Mouse (Mus musculus): ENCODE data around the gene Msi1.

Gene Msi1

DNA sequence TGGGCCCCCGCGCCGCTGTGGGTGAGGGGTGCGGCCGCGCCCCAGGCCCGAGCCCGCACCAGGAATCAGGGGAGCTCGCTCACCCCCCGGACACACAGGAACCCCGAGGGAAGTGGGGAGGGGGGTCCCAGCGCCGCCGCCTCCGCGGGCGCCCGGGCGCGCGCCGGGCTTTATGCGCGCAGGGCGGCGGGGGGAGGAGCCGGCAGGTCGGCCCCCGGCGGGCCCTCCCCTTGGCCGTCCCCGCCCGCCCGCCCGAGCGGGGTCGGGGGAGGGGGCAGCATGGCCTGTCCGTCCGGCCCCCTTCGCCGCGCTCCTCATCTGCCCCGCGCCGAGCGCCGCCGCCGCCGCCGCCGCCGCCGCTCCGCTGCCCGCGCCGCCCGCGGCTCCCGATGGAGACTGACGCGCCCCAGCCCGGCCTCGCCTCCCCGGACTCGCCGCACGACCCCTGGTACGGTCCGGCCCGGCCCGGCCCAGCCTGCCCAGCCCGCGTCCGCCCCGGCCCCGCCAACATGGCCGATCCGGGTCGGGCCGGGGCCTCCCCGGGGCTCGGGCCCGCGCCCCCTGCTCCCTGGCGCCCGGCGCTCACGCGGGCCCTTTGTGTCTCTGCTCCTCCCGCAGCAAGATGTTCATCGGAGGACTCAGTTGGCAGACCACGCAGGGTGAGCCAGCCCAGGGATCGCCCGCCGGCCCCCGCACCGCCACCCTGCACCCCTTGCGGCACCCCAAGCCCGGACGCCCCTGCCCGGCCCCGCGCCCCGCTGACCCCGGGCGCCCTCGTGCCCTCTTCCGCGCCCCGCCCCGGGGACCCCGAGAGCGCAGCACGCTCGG lies at the start of gene Msi1:
TSS of gene Msi1 (plus strand) at position 241 of the 828 bp plus-strand sequence.
- DNase-seq, result peak; percentile 35

DNA sequence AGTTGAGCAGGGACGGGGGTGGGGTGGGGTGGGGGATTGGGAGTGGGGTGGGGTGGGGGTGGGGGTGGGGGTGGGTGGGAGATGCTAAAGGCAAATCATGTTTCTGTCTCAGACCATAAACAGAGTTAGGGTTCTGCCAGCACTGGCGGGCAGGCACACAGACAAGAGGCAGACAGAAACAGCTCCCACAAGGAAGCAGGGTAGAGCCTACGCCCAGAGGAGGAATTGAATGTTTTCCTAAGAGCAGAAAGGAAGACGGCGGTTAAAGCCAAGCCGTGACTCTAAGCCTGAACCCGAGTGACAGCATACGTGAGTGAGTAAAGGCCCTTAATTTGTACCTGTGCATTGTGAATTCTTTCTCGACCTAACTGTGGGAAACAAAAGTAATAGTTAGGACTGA lies 37.5 kb upstream of the Msi1 start:
- no peak for DNase-seq

DNA sequence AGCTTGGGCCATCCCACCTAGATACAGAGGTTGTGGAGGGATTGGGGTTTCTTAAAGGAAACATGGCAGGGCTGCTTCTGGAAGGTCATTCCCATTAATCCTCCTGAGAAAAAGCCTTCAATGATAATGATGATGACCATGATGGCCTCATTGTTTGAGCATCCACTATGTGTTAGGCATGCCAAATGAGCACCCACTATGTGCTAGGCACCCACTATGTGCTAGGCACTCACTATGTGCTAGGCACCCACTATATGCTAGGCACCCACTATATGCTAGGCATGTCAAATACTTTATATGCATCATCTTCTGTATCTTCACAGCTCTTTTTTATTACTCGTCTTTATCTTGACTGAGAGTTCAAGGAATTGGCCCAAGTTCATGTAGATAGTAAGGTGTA lies 36.4 kb upstream of the Msi1 start:
- DNase-seq, result no peak

GRCm38 (mm10) chr5:115394223-115394622 lies 35.2 kb upstream of the Msi1 start:
- DNase-seq, result no peak

GRCm38 (mm10) chr5:115394836-115395235 lies 34.6 kb upstream of the Msi1 start:
- DNase-seq, result no peak

GRCm38 (mm10) chr5:115396654-115397053 lies 32.7 kb upstream of the Msi1 start:
- no peak for DNase-seq

DNA sequence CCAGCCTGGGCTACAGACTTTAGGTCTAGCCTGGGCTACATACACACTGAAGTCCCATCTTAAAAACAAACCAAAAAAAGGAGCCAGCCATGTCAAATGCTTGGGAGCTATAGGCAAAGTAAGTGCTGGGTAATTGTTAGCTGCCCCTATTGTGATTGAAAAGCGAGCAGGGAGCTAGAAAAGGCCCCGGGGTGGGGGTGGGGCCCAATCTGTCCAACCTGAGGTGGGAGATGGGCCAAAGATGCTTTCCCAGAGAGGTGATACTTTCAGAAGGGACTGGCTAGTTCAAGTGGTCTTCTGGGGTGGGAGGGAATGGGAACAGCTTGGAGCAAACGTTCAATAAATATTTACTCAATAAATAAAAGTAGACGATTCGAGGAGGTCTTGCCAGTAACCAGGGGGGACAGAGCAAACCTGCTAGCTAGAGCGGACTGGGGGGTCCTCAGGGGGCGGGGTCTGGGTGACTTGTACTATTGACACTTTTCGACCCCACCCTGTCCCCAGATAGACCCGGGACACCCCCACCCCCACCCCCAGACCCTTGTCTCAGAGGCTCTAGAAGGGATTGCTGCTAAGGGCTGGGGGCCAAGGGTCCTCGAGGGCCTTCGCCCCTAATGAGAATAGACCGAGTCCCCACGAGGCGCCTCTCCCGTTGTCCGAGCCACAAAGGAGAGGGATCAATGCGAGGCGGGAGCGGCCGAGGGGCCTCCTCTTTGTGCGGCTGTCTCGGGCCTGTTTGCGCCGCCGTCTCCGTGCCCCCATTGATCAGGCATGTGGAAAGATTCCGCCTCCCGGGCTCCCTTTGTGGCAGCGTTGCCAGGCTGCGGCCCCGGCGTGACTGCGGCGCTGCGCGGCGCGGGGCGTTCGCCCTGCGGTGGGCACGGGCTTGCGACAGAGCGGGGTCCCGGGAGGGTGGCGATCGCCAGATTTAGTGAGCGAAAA lies 31.3 kb upstream of the Msi1 start:
- DNase-seq, result peak; percentile 8

GRCm38 (mm10) chr5:115402063-115402462 lies 27.3 kb upstream of the Msi1 start:
- no peak for DNase-seq

DNA sequence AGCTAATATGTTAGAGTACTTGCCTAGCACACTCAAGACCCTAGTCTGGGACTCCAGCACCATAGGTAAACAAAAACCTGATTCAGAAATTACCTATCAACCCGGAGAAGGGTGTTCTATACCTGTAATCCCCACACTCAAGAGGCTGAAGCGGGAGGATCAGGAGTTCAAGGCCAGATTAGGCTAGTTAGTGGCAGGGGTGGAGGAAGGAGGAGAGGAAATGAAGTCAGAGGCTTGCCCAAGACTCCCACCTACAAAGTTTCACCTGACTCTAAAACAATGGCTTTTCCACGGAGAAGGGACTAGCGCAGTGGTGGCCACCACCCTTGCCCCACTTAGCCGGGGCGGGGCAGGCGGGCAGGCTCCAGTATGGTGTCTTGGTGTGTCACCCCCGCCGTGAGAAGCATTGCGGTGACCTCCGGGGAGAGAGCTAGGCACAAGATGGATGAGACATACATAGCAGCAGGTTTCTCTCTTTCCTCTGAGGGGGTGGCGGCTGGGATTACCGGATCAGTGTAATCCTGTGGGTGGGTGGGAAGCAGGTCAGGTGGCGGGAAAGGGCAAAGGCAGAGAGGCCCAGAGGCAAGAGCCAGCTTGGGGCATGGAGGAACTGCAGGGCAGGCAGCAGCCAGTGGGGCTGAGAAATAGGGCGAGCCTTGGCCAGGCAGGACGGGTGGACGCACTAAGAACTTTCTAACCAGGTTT lies 25.8 kb upstream of the Msi1 start:
- DNase-seq, result no peak

GRCm38 (mm10) chr5:115404241-115404794 lies 25.1 kb upstream of the Msi1 start:
- no peak for DNase-seq

DNA sequence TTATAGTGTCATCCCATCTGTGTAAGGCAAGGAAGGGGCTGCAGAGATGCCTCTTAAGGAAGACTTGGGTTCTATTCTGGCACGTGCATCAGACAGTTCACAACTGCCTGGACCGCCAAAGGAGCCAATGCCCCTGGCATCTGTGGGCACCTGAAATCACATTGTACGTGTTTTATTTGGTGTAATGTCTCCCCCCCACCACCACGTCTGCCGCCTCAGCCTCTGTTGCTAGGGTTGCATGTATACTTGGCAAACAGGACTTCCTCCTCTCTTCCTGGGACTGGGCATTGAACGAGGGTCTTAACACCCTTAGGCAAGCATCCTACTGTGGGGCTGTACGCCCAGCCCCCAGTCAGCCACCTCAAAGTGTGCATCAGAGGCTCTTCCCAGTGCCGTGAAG lies 24.2 kb upstream of the Msi1 start:
- no peak for DNase-seq

- DNase-seq, result peak; percentile 33
Observed at GRCm38 (mm10) chr5:115408110-115408509, 21.3 kb upstream of the Msi1 start.

GRCm38 (mm10) chr5:115415111-115416085 lies 14.0 kb upstream of the Msi1 start:
- no peak for DNase-seq

DNA sequence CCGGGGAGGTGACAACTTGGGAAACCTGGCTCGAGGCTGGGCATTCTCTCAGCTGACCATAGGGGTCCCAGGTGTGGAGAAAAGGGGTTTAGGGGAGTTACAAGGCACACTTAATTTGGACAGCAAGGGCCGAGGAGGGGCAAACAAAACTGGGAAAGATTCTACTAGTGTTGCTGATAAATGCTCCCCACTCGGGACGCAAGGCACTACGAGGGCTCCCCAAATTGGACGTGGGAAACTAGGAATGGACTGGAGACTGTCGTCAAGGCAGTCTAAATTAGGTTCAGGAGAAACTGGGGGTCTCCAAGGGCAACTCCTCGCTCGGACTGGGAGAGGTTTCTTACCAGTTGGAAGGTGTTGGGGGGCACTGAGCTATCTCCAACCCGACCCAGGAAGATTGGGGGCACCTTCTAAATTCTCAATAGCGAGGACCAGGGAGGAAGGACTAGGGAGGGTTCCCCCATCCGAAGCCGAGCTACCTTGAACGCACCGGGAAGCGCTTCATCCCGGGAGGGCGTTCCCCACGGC lies 504 bp upstream of the Msi1 start:
- DNase-seq, result no peak

- DNase-seq, result peak; percentile 18
Observed at GRCm38 (mm10) chr5:115430187-115430960, 975 bp downstream of the Msi1 start.

DNA sequence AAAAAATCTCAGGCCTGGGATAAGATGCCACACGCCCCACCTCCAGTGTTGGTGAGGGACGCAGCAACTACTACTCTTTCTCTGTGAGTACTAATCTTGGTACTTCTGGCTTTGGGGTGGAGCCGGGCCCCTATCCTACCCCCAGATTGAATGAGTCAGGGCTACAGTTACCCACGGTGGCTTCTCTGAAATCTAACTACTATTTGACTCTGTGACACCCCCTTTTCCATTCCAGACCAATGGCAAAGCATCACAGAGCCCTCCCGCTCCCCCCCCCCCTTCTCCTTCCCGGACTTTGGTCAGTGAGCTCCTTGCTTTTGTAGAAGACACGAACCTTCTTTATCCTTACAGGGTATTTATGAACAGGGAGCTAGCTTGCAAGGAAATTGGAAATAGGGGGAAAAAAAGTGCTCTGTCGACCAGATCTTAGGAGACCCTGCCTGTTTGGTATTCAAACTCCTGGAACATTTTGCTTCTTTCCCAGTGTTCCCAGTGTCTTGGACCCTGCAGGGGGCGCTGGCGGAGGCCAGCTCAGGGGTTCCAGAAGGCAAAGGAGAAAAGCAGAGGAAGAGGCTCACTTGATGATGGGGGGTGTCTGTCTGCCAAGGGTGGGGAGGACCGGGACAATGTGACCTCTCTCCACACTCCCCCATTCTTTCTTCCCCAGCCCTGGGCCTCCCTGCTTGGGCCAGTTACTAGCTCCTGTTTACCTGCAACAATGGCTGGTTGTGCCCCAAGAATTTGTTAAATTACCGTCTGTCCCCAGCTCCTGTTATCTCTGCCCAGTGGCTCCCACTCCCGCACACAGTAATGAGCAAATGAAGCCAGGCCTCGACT lies 1.9 kb downstream of the Msi1 start:
- no peak for DNase-seq

GRCm38 (mm10) chr5:115431898-115432259 lies 2.5 kb downstream of the Msi1 start:
- DNase-seq, result no peak

GRCm38 (mm10) chr5:115432395-115432794 lies 3.0 kb downstream of the Msi1 start:
- no peak for DNase-seq

- DNase-seq, result no peak
Observed at GRCm38 (mm10) chr5:115433191-115433590, 3.8 kb downstream of the Msi1 start.

Data from liver (tissue).